Mouse (Mus musculus): Measurements from ENCODE around the gene Sectm1a.
"Not testable (repeated sequence)": the region's sequence is repeated elsewhere in the genome, so short reads cannot be mapped to it uniquely, and the experiment has no call there.

The Sectm1a gene

DNA sequence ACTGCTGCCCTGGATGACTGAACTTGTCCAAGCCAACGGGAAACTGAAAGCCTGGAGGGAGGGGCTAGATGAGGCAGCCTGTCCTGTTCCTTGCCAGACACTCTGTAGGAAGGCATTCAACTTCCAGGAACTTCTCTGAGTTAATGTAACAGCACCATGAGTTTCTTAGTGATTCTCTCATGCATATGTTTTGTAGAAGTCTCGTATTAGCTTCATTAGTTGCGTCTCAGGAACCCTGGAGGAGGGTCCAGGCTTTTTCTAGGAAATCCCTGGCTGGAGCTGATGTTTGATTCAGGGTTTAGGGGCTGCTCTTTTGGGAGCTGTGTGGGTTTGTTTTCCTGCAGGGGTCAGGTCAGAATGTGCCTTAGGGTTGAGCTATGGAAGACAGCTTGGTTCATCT, at the start of gene Sectm1a:
TSS of gene Sectm1a (minus strand) at position 101 of the 400 bp plus-strand sequence.
- DNase-seq (ENCODE audit: low spot score in 2 of 2), result no peak

DNA sequence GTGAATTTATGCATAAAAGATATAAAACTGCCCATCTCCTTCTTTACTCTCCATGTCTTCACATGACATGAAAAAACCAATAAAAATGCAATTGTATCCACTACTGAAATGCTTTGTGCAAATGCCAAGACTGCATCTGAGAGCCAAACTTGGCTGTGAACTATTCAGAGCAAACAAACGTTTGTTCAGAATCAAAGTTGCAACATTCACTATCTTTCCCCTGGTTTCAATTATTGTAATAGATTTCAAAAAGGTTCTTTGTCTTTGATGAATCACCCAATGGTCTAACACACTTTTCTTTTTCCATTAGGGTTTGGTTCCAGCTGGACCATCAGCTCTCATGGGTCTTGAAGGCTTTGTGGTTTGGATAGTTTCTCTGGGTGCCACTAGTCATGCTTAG, 48.6 kb upstream of the Sectm1a start:
- no peak for DNase-seq (ENCODE audit: low spot score in 2 of 2)

DNA sequence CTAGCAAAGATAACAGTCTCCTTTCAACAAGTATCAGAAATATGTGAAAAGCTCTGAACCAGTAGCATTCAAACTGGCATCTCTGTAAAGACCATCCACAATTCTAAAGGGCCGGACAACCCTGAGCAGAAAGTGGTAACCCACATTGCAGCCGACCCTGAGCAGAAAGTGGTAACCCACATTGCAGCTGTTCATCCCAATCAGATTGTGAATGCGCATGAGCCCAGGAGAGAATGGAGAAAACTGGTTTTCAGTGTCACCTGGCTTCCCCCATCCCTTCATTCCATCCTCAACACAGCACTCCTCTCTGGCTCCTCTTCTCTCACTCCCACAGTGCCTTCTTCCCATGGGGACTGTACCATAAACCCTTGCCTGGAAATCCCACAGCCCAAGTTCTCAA, 46.4 kb upstream of the Sectm1a start:
- no peak for DNase-seq (ENCODE audit: low spot score in 2 of 2)

DNA sequence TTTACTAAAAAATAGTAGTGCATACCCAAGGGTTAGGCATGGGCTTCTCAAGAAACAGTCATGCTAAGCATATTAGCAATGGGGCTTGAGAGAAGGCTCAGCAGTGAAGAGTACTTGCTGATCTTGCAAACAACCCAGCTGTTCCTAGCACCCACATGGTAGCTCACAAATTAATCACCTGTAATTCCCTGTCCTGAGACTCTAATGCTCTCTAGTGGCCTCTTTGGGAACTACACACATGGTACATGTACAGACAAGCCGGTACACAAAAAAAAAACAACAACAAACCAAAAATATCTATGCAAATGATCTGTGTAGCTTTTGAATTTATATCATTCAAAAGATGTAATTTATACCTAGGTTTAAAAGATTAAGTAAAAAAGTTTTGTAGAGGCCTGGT, 45.4 kb upstream of the Sectm1a start:
- DNase-seq (ENCODE audit: low spot score in 2 of 2), result no peak

DNA sequence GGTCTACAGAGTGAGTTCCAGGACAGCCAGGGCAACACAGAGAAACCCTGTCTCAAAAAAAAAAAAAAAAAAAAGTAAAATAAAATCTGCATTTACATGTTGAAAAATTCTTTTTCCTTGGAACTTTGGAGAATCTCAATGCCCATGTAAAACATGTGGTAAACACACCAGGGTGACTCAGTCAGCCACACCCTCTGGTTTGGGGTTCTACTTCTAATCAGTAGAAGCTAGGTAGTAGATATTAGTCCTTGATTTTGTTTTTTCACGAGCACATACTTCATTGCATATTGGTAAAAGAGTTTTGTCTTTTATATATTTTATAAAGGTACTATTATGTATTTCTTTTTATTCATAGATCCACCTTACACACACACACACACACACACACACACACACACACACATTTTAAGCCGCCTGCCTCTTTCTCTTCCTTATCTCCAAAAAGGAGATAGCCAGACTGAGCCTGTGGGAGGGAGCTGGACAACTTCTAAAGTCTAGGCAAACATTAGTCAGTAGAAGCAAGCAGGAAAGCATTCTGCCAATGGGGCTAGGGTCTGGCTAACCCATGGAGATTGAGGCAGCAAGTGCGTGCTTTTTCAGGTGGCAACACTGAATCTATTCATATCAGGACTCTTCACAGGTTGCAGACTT, 44.6 kb upstream of the Sectm1a start:
- DNase-seq (ENCODE audit: low spot score in 2 of 2), result no peak

DNA sequence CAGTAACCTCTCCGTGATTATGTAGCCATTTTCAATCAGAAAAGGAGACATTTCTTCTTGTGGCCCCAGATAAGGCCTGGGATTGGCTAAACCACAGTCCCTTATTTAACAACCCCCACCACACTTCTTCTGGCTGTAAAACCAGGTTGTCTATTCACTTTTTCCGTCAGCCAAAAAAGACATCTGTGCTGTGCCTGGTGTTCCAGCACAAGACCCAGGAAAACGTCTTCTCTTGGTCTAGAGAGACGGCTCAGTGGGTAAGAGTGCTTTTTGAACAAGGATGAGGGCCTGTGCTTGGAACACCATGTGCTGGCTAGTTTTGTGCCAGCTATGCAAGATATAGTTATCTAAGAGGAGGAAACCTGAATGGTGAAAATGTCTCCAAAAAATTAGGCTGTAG, 42.4 kb upstream of the Sectm1a start:
- DNase-seq (ENCODE audit: low spot score in 2 of 2), result no peak

DNA sequence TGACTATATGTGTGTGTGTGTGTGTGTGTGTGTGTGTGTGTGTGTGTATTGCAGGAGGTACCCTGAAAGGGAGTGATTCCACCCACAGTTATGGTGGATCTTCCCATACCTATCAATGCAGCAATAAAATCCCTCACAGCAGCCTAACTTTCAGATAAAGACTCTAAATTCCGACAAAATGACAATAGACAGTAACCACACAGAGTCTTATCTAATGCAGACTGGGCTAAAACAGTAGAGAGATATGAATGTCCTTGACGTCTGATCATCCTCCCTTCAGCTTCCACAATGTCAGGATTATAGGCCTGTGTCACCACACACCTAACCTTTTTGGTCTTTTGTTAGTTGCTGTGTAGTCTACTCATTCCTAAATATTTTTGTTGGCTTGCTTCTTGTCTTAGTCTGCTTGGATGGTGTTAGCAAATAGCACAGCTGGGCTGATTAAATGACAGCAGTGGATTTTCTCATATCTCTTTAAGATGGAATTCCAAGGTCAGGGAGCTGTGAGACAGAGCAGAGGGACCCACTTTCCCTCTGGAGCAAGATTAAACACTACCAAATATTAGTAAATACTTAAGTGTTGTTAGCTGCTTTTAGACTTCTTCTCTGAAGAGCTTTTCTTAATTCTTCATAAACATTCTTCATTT, 41.1 kb upstream of the Sectm1a start:
- DNase-seq (ENCODE audit: low spot score in 2 of 2), result no peak

DNA sequence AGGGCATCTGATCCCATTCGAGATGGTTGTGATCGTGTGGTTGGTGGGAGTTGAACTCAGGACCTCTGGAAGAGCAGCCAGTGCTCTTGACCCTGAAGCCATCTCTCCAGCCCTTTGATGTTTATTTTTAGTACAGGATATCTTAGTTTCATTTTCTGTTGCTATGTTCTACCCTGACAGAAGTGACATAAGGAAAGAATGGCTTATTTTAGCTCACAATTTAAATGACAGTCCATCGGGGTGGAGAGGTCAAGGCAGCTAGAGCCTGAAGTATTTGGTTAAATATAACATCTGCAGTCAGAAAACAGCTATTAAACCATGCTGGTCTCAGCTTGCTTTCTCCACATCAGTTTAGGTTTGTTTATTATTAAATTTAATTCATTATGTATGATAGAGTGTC, 40.1 kb upstream of the Sectm1a start:
- no peak for DNase-seq (ENCODE audit: low spot score in 2 of 2)

DNA sequence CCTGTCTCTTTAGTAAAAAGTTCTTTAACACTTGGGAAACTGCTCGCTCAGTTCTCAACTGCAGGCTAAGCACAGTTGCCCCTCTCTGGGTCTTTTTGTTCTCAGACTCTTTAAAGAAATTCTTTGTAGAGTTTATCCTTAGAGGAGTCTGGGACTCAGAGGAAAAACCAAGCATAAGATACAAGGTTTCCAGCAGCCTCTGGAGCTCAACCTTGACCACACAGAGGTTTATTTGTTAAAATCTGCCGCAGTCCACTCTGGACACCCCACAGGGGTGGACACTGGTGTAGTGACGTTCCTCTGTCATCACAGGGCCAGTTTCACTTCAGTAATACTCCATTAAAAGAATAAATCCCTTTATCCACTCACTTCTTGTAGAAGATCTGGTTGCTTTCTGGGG, 37.6 kb upstream of the Sectm1a start, which contains the start of gene Tex19.2:
TSS of gene Tex19.2 (minus strand) at position 101 of the 400 bp plus-strand sequence.
- no peak for DNase-seq (ENCODE audit: low spot score in 2 of 2)

DNA sequence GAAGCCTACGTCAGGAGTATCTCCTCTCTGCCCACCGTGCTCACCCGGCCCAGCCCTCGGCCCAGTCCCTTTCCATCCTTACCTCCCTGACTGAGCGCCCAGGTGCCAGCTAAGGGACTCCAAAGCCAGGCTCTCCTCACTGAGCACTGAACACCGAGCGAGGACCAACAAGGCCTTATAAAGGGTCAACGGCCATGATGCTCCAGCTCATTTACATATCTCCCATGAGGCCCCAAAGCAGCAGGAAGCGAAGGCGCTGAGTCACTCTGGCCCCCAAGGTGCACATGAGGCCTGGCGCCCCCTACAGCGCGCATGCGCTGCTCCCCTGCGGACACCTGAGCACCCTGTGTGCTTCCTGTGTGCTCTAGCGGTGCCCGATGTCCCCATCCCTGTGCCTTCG, 37.1 kb upstream of the Sectm1a start:
- no peak for DNase-seq (ENCODE audit: low spot score in 2 of 2)

DNA sequence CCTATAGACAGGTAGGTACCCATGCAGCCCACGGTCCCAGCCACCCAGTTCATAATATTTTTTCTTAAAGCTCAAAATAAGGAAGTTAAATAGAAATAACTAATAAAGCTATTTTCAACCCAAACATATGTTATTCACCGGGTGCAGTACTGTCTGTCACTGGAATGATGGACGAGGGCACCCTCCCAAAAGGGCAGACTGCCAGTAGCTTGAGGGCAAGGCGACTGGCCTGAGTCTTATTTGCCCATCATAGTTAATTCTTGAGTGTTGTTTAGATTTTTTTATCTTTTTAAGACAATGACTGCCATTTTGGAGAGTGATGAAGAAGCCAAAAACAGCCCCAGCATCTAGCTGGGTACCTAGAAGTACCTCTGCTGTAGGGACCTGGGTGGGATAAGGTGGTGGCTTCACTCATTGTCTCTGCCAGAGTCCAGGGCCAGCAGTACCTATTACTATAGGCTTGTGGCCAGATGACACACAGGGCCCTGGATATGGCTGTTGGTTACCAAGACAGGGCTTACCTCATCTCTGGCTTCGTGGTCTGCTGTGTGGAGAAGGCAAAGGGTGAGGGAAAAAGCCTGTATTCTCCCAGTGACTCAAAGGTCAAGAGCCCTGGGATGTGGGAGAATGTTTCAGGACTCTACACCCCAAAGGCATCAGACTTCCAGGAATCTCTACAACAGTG, 31.2 kb upstream of the Sectm1a start:
- no peak for DNase-seq (ENCODE audit: low spot score in 2 of 2)

DNA sequence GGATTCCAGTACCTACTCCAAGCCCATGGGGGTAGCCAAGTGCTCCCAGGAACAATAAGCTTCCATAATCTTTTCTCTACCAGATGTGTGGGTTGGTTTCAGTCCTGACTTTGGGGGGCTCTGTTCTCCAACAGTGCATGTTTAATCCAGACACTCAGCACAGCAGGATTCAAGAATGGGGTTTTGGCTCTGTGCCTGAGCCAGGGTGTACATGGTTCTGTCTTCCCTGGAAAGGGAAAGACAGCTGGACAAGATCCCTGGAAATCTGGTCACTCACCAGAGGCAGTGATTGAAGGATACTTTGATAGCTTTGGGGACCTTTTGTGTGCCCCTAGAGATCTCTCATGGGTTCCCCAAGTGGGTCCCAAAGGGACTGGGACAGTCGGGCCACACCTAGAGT, 30.6 kb upstream of the Sectm1a start:
- no peak for DNase-seq (ENCODE audit: low spot score in 2 of 2)

DNA sequence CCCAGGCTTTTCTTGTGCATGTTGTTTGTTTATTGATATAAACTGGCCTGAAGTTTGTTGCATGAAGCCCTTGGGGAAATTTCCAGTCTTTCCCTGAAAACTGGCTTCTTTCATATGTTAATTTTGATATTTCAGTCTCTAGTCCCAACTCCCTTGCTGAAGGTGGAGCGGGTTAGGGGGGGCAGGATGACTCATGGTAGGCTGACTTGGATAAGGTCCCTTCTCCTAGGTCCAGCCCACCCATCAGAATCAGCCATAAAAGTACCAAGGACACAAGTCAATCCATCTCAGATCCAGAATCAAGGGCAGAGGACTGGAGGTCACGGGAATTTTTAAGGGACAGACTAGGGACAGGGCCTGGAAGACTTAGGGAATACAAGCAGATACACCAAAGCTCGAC, 30.0 kb upstream of the Sectm1a start:
- no peak for DNase-seq (ENCODE audit: low spot score in 2 of 2)

DNA sequence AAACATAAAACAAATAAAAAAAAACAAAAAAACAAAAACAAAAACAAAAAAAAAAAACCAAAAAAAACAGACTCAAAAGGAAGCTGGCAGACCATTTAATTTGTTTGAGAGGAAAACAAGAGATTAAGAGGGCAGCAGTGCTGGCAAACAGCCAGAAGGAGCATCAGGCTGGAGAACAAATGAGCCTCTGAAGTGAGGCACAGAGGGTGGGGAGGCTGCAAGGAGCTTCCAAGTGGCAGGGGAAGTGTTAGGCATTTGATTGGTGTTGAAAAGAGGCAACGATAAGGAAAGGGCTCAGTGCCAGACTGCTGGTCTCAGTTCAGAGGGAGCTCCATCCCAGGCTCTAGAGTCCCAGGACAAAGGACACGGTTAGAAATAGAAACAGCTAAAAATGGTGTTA, 29.0 kb upstream of the Sectm1a start:
- no peak for DNase-seq (ENCODE audit: low spot score in 2 of 2)

DNA sequence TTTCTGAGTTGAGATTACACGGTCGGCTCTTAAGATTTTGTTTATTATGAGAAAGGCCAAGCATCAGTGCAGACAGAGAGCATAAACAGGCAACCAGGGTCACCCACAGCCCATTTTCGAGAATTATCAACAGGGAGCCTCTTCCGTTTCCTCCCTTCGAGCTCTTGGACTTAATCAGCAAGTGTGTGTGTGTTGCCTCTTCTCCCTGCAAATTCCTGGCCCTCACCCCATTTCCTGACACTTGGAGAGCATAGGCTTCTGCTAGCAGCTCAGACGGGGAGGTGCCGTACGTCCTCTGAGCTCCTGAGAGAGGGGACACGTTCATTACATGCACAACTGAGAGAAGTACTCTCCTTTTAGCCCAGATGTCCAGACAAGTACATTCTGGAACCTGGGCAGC, 27.0 kb upstream of the Sectm1a start:
- DNase-seq (ENCODE audit: low spot score in 2 of 2), result no peak

DNA sequence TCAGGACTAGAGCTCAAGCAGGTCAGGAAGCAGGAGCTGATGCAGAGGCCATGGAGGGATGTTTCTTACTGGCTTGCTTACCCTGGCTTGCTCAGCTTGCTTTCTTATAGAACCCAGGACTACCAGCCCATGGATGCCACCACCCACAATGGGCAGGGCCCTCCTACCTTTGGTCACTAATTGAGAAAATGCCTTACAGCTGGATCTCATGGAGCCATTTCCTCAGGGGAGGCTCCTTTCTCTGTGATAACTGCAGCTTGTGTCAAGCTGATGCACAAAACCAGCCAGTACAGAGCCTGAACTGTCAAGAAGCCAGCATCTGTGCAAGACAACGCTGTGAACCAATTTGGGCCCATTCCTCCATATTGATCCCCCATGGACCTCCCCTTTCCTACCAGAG, 26.2 kb upstream of the Sectm1a start:
- not testable (repeated sequence) for DNase-seq (ENCODE audit: low spot score in 2 of 2)

DNA sequence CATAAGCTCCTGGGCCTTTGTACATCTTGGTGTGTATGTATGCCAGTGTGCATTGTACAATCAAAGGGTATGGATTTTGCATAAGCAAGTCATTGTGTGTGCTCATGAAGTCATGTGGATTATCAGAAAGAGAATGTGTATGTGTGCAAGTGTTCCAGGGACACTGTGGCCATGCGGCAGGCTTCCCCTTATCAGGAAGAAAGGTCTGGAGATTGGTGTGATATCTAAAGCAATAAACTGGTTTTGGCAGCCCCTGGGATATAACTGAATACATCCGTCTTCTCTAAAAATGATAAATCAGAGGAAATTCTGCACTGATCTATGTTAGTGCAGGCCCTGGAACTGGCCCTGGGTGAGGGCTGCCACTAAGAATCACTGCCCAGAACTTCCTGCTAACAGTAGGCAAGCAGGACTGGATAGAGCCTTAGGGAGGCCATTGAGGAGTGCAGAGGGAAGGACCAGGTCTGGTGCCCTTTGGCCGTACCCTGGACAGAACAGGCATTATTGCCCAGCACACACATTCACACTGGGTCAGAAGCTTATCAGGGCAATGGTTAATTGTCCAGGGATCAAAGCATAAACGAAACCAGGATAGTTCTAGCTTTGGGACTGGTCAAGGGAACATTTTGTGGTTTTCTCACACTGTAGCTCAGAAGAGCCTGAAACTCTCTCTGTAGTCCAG, 20.2 kb upstream of the Sectm1a start:
- no peak for DNase-seq (ENCODE audit: low spot score in 2 of 2)

DNA sequence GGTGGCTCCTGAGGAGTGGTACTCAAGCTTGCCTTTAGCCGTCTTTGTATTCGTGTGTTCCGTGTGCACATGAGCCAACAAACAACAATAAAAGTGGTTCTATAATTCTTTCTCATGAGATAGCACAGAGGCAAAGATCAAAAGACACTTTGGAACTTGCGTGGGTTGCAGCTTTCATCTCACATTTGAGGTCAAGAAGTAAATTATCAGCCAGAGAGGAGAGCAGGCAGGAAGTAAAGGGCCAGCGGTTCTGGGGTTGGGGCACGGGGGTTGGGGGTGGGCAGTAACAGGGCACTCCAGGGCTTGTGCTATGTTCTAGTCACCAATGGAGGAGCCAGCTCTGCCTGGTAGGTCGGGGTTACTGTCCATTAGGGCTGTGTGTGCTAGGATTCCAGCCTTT, 19.7 kb upstream of the Sectm1a start:
- DNase-seq (ENCODE audit: low spot score in 2 of 2), result no peak

DNA sequence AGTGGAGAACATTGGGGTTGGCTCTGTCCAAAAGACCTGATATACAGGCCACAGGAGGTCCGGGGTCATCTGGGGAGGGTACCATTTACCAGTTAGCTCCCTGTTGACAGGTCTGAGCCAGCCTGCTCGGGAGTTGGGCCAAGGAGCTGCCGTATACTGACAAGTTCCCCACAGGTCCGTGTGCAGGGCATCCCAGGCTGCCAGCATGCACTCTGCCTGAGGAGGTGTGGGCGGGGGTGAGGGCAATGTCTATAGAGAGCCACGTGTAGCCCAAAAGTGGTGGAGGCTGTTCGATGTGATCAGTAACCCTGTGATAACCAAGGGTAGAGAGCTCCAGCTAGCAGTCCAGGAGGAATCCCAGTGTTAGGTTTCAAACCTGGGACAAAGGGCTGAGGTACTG, 18.7 kb upstream of the Sectm1a start:
- DNase-seq (ENCODE audit: low spot score in 2 of 2), result no peak

DNA sequence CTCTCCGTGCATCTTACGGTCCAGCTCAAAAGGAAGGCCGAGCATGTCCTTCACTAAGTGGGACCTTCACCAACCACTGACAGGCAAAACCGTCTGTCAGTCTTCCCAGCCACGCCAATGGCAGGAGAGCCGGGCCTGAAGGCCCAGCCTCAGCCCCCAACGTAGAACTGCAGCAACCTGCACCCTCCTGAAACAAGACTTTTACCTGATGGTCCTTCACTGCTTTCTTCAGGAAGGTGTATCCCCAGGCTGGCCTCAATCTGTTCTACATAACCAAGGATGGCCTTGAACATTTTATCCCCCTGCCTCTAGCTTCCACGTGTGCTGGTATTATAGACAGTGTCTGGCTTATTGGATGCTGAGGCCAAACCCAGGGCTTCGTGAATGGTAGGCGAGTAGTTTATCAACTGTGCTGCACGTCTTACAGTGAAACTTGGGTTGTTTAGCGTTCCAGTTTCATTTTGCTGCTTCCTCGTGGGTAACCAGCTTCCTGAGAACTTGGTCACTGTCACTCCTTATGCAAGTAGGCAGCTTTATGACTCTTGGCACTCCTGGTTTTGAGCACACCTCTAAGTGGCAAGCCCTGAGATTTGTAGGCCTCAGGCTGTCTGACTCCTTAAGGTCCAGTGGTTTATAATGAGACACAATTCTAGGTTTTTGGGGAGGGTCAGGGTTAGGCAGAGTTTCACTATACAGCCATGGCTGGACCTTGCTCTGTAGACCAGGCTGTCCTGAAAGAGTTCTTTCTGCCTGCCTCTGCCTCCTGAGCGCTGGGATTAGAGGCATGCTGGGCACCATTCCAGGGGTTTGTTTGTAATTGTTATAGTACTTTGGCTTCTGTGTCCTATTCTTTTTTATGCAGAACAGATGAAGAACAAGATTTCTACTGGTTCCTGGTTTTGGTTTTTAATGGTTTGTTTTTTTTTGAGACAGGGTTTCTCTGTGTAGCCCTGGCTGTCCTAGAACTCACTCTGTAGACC, 11.9 kb upstream of the Sectm1a start:
- no peak for DNase-seq (ENCODE audit: low spot score in 2 of 2)

DNA sequence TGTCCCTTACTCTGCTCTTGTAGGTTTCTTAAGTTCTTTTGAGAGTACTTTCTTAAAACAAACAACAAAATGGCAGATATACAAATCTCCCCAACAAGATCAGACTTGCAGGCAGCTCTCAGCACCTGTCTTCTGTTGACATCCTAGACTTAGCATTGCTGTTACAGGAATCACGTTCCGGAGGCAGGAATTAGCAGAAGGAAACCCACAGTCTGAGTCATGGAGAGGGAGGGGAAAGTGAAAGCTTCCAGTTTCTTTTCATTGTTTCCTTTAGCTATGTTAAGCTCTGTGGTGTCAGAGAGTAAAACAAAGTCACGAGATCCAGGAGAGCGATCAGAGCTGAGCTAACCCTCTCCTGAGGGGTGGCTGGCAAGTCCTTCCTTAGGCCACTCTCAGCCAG, 9.9 kb upstream of the Sectm1a start:
- no peak for DNase-seq (ENCODE audit: low spot score in 2 of 2)
